Mouse (Mus musculus) ovary, postnatal 10 days (tissue): ENCODE results near the gene Tdg.

Source experiments
- DNase-seq: peaks from one replicate; pipeline ENCODE4 v3.0.0; 2022; ENCODE audit warnings: low spot score

Tdg gene

GRCm38 (mm10) chr10:82663289-82663688 lies 33.7 kb downstream of the Tdg start:
- no peak for DNase-seq

GRCm38 (mm10) chr10:82665951-82666350 lies 36.3 kb downstream of the Tdg start:
- no peak for DNase-seq

GRCm38 (mm10) chr10:82666436-82667234 lies 37.0 kb downstream of the Tdg start:
- DNase-seq = peak; percentile 61

GRCm38 (mm10) chr10:82670205-82670604 lies 40.6 kb downstream of the Tdg start:
- DNase-seq = no peak

GRCm38 (mm10) chr10:82676949-82677348 lies 47.3 kb downstream of the Tdg start:
- no peak for DNase-seq

GRCm38 (mm10) chr10:82680769-82681168 lies 51.1 kb downstream of the Tdg start:
- no peak for DNase-seq

GRCm38 (mm10) chr10:82681639-82682038 lies 52.0 kb downstream of the Tdg start:
- no peak for DNase-seq

- no peak for DNase-seq
Observed at GRCm38 (mm10) chr10:82685440-82685839, 55.8 kb downstream of the Tdg start.

GRCm38 (mm10) chr10:82689681-82690211 lies 60.1 kb downstream of the Tdg start:
- no peak for DNase-seq

- peak; percentile 25 for DNase-seq
Observed at GRCm38 (mm10) chr10:82690494-82690893, 60.9 kb downstream of the Tdg start, which contains the start of gene Glt8d2. Gene Glt8d2, minus strand, starts transcription at chr10:82690650.

GRCm38 (mm10) chr10:82695956-82696355 lies 66.3 kb downstream of the Tdg start, which contains the start of gene Hcfc2:
Gene Hcfc2, plus strand, starts transcription at chr10:82696160.
- no peak for DNase-seq

GRCm38 (mm10) chr10:82696453-82697079 lies 66.9 kb downstream of the Tdg start:
- DNase-seq = no peak

- DNase-seq = no peak
Observed at GRCm38 (mm10) chr10:82697305-82697898, 67.8 kb downstream of the Tdg start.

GRCm38 (mm10) chr10:82698712-82699261 lies 69.2 kb downstream of the Tdg start:
- DNase-seq = peak; percentile 76

GRCm38 (mm10) chr10:82699296-82699941 lies 69.8 kb downstream of the Tdg start:
- no peak for DNase-seq
